Mouse (Mus musculus) WW6 (cell line): ENCODE results near the gene Aspscr1.
"Not testable (repeated sequence)": the region's sequence is repeated elsewhere in the genome, so short reads cannot be mapped to it uniquely, and the experiment has no call there.

Experiments used
- DNase-seq: peaks from one replicate; pipeline ENCODE4 v3.0.0-alpha.2; 2013; ENCODE audit warnings: low read depth, low spot score

The Aspscr1 gene

DNA sequence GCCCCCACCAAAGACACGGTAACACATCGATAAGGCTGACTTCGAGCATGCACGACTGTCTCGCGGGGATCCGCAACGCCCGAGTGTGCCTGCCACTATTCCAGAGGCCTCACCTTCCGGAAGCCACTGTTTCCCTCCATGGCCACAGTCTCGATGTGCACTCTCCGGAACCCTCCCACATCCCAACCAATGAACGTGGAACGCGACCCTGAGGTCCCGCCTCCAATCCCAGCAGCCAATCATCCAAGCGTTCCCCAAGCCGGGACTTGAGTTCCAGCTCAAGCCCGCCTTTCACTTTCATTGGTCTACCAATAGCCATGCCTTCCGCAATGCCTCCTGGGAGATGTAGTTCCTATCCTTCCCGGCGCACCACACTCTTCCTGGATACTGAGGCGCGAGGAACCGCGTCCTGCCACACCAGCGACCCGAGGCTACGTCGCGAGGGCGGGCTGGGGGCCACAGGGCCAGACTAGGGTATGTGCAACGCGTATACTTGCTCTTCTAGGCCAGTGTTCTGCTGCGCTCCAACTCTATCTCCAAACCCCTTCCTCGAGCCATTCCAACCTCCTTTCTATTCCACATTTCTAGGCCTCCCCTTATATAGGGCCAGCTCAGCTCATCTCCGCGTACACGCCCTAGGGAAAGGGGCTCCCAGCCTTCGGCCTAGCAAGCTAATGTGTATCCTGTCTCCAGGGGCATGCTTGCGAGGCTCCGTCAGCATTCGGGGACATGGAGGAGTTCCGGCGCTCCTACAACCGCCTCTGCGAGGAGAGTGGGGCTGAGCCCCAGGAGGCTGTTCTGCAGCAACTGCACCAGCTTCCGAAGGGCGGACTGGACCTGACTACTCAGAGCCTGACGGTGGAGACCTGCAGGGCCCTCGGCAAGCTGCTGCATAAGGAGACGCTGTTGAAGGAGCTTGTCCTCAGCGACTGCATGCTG, 41.1 kb downstream of the Aspscr1 start, which contains the start of the genes Cenpx and Lrrc45:
Gene Cenpx (minus strand): TSS at position 159 of the 939 bp plus-strand sequence.
Gene Lrrc45 (plus strand): TSS at position 346 of the 939 bp plus-strand sequence.
- peak; percentile 98 for DNase-seq

DNA sequence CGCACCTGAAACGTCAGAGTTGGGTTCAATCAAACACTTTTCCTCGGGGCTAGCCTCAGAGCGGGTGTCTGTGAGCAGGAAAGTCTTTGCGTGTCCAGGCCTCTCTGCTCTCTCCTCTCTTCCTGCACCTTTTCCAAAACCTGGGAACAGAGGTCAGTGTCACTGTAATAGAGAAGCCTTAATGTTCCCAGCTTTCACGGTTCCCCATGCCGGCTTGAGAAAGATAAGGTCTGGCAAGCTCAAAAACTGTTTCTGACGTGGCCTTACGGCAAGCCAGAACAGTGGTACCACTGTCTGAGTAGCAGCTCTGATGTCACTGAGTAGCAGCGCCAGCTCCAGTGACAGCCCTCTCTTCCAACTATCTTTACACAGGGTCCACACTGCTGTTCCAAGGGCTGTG, 41.8 kb downstream of the Aspscr1 start:
- DNase-seq = no peak

DNA sequence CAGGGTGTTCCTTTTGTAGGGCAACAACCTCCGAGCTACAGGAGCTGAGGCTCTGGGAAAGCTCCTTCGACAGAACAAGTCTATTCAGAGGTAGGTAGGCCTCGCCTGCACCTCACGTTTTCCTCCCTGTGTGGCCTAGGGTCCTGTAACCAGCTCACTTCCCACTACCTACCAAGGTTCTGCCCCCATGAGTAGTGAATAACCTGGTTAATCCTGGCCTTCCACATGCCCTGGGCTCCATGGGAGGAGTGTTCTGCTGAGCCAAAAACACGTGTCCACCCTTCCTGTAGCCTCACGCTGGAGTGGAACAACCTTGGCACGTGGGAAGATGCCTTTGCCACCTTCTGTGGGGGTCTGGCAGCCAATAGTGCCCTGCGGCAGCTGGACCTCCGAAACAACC, 42.4 kb downstream of the Aspscr1 start:
- no peak for DNase-seq

DNA sequence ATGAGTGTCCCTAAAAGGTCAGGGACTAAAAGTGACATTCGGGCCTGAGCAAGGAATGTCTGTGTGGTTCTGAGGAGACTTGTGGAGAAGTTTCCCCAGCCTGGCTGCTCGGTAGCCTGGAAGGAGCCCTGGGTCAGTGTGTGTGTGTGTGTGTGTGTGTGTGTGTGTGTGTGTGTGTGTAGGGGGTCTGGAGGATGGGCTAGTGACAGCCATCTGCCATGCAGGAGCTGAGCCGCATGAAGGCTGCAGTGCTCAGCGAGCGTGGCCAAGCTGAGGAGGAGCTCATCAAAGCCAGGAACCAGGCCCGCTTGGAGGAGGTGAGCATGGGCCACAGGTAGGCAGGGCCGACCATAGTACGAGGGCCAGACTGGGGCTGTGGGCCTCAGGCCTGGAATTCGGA, 46.5 kb downstream of the Aspscr1 start:
- DNase-seq = no peak

DNA sequence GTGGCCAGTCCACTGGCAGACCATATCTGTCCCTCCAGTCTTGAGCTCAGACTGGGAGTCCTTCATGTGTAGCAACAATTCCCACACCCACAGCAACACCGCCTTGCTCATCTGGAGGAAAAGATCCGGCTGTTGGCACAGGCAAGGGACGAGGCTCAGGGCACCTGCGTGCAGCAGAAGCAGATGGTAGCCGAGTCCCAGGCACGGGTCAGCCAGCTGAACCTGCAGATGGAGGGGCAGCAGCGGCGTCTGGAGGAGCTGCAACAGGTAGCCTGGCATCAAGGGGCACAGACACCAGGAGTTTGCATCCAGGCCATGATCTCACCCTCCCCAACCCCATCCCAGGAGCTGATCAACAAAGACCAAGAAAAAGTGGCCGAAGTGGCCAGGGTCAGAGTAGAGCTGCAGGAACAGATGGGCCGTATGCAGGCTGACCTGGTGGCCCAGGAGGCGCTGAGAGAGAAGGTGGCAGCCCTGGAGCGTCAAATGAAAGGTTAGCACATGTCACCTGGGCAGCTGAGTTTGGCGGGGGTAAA, 47.1 kb downstream of the Aspscr1 start:
- DNase-seq = no peak

DNA sequence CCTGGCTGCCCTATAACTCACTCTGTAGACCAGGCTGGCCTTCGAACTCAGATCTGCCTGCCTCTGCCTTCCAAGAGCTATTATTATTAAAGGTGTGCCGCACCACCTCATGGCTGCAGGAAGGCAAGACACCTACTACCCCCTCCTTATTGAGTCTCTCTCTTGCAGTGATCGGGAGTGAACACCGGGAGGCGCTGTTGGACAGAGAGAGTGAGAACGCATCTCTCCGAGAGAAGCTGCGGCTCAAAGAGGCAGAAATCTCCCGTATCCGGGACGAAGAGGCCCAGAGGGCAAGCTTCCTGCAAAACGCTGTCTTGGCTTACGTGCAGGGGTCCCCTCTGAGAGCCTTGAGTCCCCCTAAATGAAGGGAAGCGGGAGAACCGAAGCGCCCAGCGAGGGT, 47.7 kb downstream of the Aspscr1 start:
- DNase-seq = peak; percentile 93

DNA sequence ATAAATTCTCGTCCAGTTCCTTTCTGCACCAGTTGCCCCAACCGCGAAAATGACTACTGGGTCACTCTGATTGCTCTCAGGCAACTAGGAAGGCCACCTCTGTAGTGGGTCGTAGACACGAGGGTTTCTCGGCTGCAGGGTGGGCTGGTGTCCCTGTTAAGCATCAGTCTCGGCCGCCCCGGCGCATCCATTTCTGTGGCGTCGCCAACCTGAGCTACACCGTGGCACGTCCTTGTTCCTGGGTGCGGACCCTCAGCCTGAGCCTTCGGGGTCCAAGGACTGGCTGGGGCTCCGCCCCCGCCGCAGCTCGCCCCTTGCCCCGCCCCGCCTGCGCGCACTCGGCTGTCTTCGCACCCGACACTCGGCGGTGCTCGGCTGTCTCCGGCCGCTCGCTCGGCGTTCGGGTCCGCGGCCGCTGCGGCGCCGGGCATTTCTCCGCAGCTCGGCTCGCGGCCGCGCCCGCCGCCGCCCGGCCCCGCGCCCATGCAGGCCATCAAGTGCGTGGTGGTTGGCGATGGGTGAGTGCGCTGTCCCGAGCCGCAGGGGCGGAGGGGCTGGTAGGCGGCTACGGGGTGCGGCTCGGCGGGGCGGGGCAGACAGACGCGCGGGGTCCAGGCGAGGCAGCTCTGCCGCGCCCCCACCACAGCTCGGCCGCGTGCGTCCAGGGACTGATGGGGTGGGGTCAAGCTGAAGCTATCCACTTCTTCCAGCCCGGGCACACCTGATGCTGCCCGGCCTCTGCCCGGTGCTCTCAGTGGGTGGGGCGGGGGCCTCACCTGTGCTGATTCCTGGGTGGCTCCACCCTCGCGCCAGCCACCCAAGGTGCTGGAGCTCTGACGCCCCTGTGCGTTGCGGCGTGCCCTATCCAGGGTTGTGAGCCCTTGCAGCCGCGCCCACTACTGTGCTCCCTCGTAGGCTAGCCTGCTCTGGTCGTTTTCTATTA, 48.6 kb downstream of the Aspscr1 start, which contains the start of gene Rac3:
Gene Rac3 (plus strand): TSS at position 347 of the 943 bp plus-strand sequence.
- no peak for DNase-seq

DNA sequence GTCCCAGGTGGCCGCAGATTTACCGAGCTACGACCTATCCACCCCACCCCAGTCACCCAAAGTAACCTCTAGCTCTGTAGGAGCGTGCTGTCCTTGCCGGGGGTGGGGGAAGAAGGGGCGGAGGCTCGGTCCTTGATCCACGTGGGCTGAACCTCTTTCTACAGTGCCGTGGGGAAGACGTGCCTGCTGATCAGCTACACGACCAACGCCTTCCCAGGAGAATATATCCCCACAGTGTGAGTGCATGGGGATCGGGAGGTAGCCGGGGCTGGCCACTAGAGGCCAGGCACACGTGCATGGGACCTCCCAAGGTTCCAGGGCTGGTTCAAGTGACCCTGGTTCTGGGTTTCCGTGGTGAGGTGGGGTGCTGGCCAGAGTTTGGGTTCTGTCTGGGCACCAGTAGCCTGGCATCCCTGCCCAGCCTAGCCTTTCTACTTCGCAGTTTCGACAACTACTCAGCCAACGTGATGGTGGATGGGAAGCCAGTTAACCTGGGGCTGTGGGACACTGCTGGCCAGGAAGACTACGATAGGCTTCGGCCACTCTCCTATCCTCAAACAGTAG, 49.4 kb downstream of the Aspscr1 start:
- no peak for DNase-seq

DNA sequence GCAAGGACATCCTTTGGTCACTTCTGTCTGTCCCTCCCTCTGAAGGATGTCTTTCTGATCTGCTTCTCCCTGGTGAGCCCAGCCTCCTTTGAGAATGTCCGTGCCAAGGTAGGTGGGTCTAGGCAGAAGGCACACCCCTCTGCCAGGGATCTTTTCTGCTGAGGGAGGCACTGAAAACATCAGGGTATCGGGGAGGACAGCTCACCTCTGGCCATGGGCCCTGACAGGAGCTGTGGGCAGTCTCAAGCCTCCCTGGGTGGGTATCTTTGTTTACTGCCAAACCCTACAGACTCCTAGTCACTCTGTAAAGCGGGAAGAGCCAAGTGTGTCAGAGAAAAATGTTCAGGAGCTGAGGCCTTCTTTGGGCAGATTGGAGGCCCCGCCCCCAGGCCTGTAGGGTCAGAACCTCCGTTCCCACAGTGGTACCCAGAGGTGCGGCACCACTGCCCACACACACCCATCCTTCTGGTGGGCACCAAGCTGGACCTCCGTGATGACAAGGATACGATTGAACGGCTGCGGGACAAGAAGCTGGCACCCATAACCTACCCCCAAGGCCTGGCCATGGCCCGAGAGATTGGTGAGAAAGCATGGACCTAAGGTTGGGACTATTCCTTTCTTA, 50.1 kb downstream of the Aspscr1 start:
- no peak for DNase-seq

DNA sequence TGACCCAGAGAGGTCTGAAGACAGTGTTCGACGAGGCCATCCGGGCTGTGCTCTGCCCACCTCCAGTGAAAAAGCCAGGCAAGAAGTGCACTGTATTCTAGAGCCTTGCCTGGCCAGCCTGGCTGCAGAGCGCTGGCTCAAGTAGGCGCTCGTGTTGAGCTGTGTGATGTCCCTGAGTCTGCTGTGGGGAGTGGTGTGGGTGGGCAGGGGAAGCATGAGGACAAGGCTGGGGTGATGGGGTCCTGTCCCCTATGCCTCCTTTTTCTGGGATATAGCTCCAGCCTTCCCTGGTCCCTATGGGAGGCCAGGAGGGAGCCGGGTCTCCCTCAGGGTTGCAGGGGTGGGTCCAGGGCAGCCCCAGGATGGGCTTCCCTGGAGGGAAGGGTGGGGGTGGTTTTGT, 50.7 kb downstream of the Aspscr1 start:
- no peak for DNase-seq

DNA sequence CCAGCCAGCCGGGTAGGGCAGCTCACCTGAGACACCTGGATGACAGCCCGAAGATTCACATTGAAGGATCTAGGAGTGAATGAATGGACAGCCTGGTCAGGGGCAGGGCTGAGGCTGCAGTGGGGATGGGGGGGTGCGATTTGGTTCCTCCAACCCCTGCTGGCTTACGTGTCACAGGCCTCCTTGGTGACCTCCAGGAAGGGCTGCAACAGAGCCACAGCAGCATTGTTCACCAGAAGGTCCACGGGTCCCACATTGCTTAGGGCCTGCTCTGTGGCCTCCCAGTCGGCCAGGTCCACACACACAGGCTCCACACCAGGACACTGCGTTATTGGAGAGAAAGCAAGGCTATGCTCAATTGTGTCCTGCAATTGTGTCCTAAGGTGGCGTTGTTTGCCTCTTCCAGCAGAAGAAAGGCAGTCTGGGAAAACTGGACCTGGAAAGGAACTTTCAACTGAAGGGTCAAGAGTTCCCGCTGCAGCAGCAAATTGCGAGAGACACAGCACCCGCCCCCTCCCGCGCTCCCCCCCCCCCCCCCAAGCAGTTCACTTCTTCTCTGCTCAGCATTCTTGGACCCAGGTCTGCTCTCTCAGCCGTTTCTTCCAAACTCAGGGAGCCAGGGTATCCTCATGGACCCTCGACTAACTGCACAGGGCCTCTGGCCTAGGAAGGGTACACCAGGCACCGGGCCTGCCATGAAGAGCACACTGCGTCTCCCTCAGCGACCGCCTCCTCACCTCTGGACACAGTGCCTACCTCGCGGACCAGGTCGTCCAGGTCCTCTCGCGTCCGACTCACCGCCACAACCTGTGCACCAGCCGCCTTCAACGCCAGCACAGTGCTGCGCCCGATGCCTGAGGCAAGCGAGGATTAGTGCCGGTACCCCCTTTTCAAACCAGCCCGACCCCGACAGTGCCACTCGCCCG, 53.7 kb downstream of the Aspscr1 start:
- no peak for DNase-seq

DNA sequence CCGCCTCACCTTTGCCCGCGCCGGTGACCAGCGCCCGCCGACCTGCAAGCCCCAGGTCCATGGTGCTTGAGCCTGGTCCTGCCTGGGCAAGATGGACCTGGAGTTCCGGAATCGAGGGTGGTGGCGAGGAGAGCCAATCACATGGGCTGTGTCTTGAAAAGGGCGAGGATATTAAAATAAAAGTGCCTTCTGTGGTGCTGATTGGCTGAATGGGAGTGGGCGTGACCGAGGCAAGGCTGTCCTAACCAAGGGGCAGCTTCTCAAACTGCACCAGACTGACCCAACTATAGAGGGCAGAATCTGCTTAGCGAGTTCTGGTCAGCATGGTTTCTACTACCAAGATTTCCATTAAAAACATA, 54.4 kb downstream of the Aspscr1 start, which contains the start of gene Dcxr:
Gene Dcxr (minus strand): TSS at position 113 of the 359 bp plus-strand sequence.
- no peak for DNase-seq

DNA sequence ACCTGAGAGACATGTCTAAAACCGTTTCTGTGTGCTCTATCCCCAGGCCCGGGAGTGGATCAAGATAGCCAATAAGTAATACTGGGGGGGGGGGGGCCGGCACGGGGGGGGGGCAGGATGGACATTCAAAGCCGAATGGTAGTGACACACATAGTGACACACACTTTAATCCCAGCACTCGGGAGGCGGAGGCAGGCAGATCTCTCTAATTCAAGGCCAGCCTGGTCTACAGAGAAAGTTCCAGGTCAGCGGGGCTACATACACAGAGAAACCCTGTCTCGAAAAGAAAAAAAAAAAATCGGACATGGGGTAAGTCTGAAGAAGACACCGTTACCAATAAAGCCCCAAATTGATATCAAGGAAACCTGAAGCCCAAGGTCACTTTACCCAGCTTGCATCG, 54.8 kb downstream of the Aspscr1 start:
- DNase-seq = no peak

DNA sequence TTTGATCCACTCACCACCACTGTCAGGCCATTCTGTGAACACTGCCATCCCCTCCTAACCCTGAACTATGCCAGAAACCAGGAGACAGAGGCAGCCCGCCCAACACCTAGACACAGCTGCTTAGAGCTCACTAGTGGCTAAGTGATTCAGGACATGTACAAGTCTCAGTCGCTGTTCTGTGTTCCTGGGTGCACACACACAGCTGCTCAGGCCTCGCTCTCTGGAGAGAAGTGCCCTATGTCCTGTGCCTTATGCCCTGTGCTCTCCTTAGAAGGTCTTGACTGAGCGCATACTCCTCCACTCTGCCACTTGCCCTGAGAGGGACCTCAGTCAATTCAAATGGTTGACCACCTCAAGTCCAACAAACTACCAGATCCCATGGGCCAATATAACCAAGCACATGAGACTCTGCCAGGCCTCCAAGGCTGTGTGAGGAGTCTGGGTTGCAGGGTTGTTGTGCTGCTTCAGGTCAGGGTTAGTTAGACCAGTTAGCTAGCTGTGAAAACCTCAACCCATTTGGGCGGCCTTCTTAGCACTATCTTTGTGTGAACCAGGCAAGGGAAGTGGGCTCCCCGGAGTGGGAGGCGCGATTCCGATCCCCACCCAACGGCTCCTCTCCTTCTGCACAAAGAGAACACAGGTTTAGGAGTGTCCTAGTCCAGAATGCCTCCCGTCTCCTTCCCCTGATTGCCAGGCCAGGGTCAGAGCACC, 55.9 kb downstream of the Aspscr1 start:
- no peak for DNase-seq

DNA sequence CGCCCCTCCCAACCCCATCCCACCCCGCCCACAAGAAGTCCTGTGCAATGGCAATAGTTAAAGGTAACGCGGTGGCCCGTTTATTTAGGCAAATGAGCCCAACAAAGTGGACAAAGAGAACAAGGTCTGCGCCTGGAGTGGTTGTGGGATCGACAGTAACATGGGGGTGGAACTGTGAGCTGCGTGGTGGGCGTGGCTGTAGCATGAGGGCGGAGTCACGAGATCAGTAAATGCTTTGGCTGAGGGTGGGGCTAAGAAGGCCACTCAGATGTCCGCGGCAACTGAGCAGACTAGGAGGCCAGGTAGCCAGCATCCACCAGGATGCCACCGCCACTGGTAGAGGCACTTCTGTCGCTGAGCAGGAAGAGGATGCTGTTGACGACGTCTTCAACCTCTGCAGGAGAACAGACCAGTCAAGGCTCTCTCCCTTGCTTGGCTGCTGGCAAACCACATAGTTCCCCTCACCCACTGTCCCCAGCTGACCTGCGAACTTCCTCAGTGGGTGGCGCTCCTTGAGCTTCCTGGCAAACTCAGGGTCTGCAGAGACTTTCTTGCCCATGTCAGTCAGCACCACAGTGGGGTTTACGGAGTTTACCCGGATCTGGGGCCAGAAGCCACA, 56.8 kb downstream of the Aspscr1 start:
- not testable (repeated sequence) for DNase-seq

DNA sequence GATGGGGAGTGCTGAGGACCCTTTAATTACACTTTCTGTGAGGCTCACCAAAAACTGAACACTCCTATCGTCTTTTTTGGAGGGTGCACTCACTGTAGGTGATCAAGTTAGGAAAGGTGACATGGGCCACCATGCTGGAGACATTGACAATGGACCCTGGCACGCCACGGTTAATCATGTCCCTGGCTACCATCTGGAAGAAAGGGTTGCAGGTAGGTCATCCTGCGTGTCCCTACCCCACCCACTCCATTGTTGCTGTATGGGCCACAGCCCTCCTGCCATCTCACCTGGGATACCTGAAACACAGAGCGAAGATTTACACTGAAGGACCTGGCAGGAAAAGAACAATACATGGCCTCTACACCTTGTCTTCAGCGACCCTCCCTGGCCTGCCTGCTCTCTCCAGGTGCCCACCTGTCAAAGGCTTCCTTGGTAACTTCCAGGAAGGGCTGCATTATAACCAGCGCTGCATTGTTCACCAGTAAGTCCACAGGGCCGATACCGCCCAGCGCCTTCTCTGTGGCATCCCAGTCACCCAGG, 57.6 kb downstream of the Aspscr1 start:
- no peak for DNase-seq

DNA sequence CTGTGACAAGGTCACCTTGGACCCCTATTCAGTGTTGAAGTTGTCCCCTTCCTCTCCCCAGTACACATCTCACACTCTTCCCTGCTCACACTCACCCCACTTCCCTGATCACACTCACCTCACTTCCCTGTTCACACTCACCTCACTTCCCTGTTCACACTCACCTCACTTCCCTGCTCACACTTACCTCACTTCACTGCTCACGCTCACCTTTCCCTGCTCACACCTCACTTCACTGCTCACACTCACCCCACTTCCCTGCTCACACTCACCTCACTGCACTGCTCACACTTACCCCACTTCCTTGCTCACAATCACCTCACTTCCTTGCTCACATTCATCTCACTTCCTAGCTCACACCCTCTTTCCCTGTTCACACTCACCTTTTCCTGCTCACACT, 58.6 kb downstream of the Aspscr1 start:
- DNase-seq = no peak

DNA sequence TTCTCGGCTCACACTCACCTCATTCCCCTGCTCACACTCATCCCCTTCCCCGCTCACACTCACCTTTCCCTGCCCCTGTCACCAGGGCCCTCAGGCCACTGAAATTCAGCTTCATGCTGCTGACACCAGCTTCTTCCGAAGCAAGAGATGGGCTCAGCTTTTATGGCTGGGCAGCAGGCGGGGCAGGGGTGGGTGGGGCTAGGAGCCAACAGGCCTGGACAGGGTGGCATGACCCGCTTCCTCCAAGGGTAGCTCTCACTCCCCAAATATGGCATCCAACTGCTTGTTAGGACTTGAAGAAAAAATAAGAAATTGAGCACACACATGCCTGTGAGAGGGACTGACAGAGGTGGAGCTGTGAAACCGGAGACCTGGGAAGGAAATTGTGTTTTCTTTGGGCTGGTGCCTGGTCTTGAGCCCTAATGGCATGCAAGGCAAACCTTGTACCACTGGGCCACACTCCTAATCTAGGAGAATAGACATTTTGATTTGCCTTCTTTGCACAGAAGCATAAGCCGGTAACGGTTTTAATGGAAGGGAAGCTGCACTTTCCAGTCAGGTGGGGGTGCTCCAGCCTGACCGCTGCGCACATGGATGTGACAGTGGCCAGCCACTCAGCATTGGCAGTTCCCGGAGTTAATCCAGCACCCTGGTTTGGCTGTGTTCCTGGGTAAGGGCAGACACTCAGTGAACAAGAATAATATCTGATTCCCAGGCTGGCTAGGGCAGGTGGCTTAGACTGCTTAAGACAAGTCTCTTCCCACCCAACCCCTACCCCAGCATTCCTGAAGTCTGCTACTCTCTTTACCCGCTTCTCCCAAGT, 59.3 kb downstream of the Aspscr1 start, which contains the start of gene Cbr2:
Gene Cbr2 (minus strand): TSS at position 257 of the 823 bp plus-strand sequence.
- DNase-seq = no peak
